Mouse (Mus musculus) layer of hippocampus, adult 11-12 months (tissue): ENCODE results near the gene Cmtm4.
A peak's percentile ranks its signal among the peaks of the same experiment; 100 is the strongest.

Source experiments
- DNase-seq: peaks from one replicate; pipeline ENCODE4 v3.0.0; 2022; ENCODE audit warnings: low spot score

The Cmtm4 gene

GRCm38 (mm10) chr8:104374864-104375846 is 20.5 kb downstream of the Cmtm4 start:
- DNase-seq = no peak

DNA sequence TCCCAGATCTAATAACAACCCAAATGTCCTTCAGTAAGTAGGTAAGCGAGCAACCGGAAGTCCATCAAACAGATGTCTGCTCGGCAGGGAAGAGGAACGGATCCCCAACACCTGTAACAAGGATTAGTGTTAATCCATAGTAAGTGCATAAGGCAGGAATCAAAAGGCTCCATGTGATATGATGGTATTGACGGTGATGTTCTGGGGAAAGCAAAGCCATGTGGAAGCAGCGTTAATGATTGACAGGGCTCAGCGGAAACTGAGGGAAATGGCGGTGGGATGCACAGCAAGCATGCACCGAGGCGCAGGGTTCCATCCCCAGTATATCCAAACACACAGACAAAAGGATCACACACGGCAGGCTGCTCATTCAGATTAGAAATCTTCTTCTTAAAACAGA is 21.3 kb downstream of the Cmtm4 start:
- no peak for DNase-seq

DNA sequence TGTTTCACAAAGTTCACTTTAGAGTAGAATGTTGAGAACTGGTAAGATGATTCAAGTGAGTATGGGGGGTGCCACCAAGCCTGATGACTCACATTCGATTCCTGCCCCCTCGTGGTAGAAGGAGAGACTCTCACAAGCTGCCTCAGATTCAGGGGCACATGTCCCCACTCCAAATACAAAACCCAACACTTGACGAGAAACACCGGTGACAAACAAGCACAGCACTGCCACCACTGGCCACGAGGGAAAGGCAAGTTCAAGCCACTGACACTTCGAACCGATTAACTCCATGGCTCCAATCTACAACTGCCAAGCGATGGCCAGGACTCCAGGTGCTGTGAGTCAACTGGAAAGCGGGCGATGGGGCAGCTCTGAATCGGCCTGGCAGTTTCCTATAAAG is 21.8 kb downstream of the Cmtm4 start:
- peak; percentile 35 for DNase-seq

DNA sequence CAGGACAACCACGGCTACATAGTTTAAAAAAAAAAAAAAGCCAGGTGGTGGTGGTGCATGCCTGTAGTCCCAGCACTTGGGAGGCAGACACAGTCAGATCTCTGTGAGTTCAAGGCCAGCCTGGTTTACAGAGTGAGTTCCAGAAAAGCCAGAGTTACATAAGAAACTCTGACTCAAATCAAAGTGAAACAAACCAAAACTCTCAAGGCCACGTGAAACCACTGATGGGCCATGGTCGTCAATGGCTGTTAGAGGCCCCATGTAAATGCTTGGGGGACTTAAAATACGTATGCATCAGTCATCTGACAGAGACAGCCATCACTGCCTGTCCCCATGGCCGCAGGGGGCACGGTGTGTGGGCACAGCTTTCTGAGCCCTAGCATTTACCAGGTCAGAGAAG is 24.5 kb downstream of the Cmtm4 start:
- no peak for DNase-seq

GRCm38 (mm10) chr8:104370071-104370470 is 25.5 kb downstream of the Cmtm4 start:
- DNase-seq = no peak

GRCm38 (mm10) chr8:104369591-104369990 is 26.0 kb downstream of the Cmtm4 start:
- DNase-seq = no peak

DNA sequence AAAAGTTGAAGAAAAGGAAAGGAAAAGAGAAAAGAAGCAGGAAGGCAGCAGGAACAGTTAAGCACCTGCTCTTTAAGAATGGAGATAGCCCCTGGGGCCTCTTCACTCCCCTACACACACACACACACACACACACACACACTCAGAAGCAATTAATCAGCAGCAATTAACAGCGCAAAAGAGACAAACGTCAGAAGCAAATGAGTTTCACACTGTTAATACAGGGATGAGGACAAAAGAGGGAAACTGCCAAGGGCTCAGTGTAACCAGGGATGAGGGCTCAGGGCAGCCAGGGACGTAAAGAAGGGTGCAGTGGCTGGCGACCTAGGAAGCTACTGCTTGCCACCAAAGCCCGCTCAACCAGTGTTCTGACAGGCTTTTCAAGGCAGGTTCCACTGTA is 28.2 kb downstream of the Cmtm4 start:
- no peak for DNase-seq

DNA sequence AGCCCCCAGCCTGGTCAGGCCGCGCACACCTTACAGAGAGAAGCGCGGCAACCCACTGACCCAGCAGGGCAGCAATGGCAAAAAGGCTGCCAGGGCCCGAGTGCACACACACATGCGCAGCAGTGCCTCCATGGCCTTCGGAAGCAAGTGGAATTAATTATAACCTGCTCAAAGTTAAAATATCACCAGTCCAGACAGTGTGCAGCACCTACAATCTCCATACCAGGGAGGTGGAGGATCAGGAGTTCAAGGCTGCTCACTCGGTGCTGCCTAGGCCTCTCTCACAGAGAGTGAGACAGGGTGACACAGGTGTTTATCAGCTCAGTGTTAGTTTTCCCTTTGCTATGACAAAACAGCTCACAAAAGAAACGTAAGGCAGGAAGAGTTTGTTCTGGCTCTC is 29.9 kb downstream of the Cmtm4 start:
- no peak for DNase-seq

DNA sequence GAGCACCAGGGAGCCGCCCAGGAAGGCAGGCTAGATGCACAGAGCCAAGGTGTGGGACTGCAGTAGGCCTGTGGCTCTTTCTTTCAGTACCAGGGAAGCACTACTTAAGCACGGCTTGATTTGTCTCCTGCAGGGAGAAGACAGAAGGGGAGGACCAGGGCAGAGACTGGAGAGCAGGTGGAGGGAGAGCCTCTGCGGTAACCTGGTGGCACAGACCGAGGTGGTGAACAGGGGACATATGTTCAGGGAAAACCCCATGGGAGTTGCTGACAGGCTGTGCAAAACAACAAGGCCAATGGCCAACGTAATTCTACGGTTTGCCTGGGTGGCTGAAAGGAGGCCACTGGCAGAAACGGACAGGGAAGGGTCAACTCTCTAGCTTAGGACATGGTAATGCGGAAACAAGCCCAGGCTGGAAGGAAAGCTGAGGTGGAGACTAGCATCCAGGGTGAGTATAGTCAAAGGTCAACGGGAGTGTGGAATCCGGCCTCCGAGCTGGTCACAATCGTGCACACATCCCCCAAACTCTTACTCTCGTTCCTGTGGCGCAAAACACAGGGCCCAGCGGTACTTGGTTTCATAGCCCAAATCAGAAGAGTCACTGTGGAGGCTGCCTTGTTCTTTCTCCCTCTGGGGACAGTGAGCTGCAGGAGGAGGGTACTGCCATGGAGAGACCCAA is 35.7 kb downstream of the Cmtm4 start:
- DNase-seq = no peak

DNA sequence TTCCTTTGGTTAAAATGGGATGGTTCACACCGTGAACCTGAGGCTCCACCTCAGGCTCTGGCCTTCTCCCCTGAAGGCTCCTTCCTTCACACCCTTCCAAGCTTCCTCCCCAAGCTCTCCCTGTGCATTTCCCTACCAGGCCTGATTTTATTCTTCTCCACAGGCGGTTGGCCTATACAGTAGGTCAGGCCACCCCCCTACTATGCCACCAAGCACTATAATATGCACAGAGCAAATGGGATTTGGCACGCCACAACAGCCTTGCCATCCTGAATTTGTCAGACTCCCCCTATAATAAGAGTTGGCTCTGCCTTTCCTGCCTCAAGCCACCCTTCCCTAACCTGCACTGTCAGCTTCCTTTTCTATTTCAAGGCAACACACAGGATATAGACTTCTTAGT is 37.0 kb downstream of the Cmtm4 start:
- DNase-seq = no peak

GRCm38 (mm10) chr8:104354504-104354903 is 41.1 kb downstream of the Cmtm4 start:
- no peak for DNase-seq

DNA sequence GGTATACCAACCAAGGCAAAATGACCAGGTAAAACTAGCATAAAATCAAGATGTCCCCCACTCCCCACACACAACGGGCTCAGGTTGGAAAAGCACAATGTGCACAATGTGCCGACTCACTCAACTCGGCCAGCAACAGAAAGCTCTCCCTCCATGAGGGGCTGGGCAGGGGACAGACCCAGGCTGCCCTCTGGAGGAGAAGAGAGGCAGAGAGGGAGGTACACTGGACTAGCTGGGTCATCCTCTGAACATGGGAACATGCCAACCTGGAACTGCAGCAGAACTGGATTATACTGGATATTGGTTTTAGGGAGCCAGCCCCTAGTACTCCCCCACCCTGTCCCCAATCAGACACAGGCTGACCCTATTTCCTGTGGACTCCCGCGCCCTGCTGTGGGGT is 42.4 kb downstream of the Cmtm4 start:
- DNase-seq = no peak

GRCm38 (mm10) chr8:104350047-104350446 is 45.6 kb downstream of the Cmtm4 start:
- DNase-seq = no peak

- DNase-seq = no peak
These were observed 46.6 kb downstream of the Cmtm4 start for GRCm38 (mm10) chr8:104348971-104349370.

- DNase-seq = no peak
These were observed 48.9 kb downstream of the Cmtm4 start for GRCm38 (mm10) chr8:104346706-104347105.

DNA sequence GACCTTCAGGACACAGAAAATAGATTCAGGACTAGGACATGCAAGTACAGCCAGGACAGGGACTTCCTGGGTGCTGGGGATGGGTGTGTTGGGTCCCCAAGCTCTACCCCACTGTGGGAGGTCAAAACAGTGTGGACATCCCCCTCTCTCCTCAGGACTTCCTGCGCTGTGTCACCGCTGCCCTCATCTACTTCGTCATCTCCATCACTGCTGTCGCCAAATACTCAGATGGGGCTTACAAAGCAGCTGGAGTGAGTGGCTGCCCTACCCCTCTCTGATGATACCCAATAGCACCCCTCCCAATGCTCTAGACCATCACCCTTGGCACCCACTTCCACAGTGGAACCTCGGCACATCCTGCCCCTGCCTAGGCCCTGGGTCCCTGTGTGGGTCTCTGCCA is 51.0 kb downstream of the Cmtm4 start:
- no peak for DNase-seq

DNA sequence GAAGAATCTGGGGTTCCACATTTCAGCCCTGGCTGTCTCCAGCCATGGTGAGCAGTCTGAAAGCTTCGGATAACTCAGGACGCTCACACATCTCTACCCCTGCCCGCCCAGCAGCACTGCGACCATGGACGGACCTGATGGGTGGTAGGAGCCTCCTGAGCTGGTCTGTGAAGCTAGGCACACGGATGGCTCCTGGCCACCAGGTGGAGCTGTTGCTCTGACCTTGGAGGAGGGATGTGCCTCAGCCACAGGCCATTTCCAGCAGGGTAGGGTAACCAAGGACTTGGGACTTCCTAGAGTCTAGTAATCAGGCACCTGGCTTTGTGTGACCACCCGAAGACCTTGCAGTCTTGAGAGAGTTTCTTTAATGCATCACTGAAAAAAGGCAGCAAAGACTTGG is 51.6 kb downstream of the Cmtm4 start:
- DNase-seq = peak; percentile 87

- DNase-seq = no peak
These were observed 53.2 kb downstream of the Cmtm4 start for GRCm38 (mm10) chr8:104342426-104342825.

DNA sequence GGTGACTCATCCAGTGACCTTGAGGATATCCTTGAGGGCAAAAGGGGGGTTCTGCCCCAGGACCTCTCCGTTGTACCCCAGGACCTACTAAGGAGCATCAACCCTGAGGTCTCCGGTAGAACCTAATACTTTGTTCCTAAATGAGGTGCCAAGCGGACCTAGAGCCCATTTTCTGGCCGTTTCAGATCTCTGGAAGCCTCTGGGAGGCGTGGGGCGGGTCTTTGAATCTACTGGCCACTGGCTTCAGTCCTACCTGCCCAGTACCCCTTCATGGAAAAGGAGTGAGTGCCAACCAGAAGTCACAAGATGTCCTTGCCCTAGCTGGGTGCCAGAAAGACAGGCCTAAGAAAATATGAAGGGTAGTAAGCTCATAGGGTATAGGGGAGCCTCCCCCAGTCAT is 53.9 kb downstream of the Cmtm4 start:
- DNase-seq = no peak

- peak; percentile 35 for DNase-seq
These were observed 54.5 kb downstream of the Cmtm4 start for GRCm38 (mm10) chr8:104341106-104341561.

DNA sequence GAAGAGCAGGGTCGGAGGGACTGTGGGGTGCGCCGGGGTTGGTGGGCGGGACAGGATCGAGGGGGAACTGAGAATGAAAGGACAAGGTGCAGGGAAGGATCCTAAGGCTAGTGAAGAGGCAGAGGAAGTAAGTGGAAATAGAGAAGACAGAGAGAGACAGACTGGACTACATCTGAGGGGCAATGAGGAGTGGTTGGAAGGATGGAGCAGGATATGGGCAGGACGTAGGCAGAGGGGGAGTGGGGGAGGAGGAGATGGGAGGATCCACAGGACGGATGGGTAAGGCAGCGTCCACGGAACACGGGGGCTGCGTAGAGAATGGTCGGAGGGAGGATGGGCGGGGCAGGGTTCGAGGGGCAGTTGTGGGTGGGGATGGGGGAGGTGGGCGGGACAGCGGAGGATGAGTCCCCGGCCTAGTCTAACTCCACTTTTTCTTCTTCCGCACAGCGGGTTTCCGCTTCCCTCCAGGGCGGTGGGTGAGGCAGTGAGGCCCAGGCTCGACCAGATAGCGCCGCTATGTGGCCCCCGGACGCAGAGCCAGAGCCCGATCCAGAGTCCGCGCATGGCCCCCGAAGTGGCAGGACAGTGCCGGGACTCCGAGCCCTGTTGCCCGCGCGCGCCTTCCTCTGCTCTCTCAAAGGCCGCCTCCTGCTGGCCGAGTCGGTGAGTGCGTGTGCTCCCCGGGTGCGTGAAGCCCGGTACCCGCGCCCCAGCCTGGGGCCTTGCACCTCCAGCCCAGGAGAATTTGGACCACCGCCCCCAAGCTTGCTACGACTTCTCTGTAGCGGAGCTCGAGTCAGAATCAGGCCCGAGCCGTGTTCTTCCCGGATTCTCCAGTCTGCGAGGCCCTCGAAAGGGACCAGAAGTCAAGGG is 55.1 kb downstream of the Cmtm4 start:
- peak; percentile 76 for DNase-seq

GRCm38 (mm10) chr8:104339983-104340232 is 55.7 kb downstream of the Cmtm4 start:
- DNase-seq = no peak
